Mouse (Mus musculus): ENCODE data around the gene Nup210l. TPM values are rescaled to one million over a fixed set of nuclear protein-coding genes. Genes with fewer than 3 reads are reported as not detected.

Gene Nup210l
- polyA plus RNA-seq (2014; fragmentation: Nextera tagmentation; extraction: Ambion mirVana): 0.67 and 0.88 TPM in 2 replicates

DNA sequence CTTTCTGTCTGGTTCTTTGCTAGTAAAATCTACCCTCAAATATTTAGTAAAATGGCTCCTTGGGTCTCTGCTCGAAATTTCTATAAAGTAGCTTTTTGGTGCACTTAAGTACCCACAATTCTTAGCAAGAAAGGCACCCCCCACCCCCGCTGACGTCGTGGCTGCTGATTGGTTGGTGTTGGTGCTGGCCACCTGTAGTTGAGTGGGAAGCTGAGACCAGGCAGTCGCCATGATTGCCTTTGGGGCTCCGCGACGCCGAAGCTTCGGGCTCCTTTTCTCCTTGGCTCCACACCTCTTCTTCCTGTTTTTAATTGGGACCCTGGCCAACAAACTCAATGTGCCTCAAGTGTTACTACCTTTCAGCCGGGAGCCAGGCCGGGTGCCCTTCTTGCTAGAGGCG is at the start of gene Nup210l:
Nup210l (plus strand) TSS at position 195 of the 400 bp plus-strand sequence.
- Histone ChIP-seq H3K4me2 (ENCODE audit: low read depth, low read length, severe bottlenecking) (no peak within 1 kb of the TSS), H3K4me3 (ENCODE audit: low read depth, low read length) (no peak within 1 kb of the TSS), H3K4me1 (replicated peaks; ENCODE audit: control insufficient read depth, insufficient read depth, low read length) (no peaks in the 10 kb centered on the region), H3K36me3 (ENCODE audit: control insufficient read depth, insufficient read depth, low read length) (no peaks in the 10 kb centered on the region; the same call in 1 of the 2 replicates), H3K9me3 (ENCODE audit: control insufficient read depth, low read length) (no peaks in the 10 kb centered on the region), H3K27me3 (ENCODE audit: control insufficient read depth, insufficient read depth, low read length) (no peaks in the 10 kb centered on the region), H3K27ac (ENCODE audit: low read depth, low read length) (no peak within 1 kb of the TSS), H3K9ac (ENCODE audit: low read length) (no peak within 1 kb of the TSS)
- ATAC-seq (replicated peaks; ENCODE audit: low FRiP score): no peak
- DNase-seq (ENCODE audit: low spot score): no peak
- WGBS: 88% methylated on average over 13 of the region's 13 CpGs

DNA sequence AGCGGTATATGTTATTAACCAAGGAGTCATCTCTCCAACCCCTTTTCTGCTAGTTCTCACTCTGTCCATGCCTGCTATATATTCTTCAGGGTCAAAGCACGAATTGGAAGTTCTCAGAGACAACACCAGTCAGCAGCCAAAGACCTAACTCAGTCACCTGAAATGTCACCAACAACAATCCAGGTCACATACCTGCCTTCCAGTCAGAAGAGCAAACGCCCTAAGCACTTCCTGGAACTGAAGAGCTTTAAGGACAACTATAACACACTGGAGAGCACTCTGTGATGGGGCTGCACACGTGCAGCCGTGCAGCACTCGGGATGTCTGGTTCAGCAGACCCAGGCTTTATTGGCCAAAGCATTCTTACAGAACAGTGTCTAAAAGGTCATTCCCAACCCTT is 42.4 kb upstream of the Nup210l start:
- H3K27me3 ChIP-seq (ENCODE audit: control insufficient read depth, insufficient read depth, low read length): no peaks in the 10 kb centered on the region
- H3K4me3 ChIP-seq (ENCODE audit: low read depth, low read length): no peak overlapping the region
- H3K9ac ChIP-seq (ENCODE audit: low read length): no peak overlapping the region
- ATAC-seq (replicated peaks; ENCODE audit: low FRiP score) (no peak), DNase-seq (ENCODE audit: low spot score) (no peak)
- peaks cover 2% of the 10 kb centered on the region; the same call in 1 of the 2 replicates for H3K36me3 ChIP-seq (ENCODE audit: control insufficient read depth, insufficient read depth, low read length)
- no peaks in the 10 kb centered on the region for H3K4me1 ChIP-seq (replicated peaks; ENCODE audit: control insufficient read depth, insufficient read depth, low read length)
- H3K9me3 ChIP-seq (ENCODE audit: control insufficient read depth, low read length): no peaks in the 10 kb centered on the region
- 94% methylated on average over 6 of the region's 6 CpGs for WGBS
- H3K27ac ChIP-seq (ENCODE audit: low read depth, low read length): no peak overlapping the region
- no peak overlapping the region for H3K4me2 ChIP-seq (ENCODE audit: low read depth, low read length, severe bottlenecking)

DNA sequence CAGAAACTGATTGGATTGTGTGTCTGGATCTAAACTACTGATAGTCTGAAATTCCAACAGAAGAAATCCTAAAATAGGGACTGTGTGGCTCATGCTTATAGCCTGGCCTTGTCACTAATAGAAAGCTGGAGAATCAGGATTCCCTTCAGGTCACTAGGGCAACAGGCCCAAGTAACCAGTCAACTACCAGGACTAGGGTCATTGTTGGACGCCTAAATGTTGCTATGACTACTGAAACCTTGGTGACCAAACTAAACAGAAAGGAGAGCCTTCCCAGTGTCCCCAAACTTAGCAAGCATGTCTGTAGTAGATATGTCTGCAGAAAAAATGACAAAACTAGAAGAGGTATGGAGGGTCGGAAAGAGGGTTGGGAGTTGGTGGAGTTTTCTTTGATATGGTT is 41.4 kb upstream of the Nup210l start:
- 68% methylated on average over 2 of the region's 2 CpGs for WGBS
- Histone ChIP-seq H3K36me3 (ENCODE audit: control insufficient read depth, insufficient read depth, low read length) (no peaks in the 10 kb centered on the region; the same call in 1 of the 2 replicates), H3K9me3 (ENCODE audit: control insufficient read depth, low read length) (no peaks in the 10 kb centered on the region), H3K27ac (ENCODE audit: low read depth, low read length) (no peak overlapping the region), H3K4me2 (ENCODE audit: low read depth, low read length, severe bottlenecking) (no peak overlapping the region), H3K4me1 (replicated peaks; ENCODE audit: control insufficient read depth, insufficient read depth, low read length) (no peaks in the 10 kb centered on the region), H3K27me3 (ENCODE audit: control insufficient read depth, insufficient read depth, low read length) (no peaks in the 10 kb centered on the region), H3K9ac (ENCODE audit: low read length) (no peak overlapping the region), H3K4me3 (ENCODE audit: low read depth, low read length) (no peak overlapping the region)
- no peak for DNase-seq (ENCODE audit: low spot score)
- no peak for ATAC-seq (replicated peaks; ENCODE audit: low FRiP score)

DNA sequence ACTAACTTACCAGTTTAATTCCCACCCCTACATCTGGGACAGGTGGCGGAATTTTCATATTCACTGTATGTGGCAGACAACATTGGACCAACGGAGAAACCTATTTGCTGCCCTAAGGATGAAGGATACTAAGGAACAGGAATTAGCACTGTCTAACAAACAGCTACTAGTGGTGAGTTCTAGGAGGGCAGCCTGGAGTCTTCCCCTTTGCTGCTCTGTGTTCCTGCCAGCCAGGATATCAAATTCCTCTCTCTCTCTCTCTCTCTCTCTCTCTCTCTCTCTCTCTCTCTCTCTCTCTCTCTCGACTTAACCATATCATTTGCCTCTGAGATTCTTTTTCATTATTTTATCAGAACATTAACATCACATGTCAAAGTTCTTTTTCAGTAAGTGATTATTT is 39.5 kb upstream of the Nup210l start:
- DNase-seq (ENCODE audit: low spot score) (no peak), ATAC-seq (replicated peaks; ENCODE audit: low FRiP score) (no peak)
- WGBS: 79% methylated on average over 3 of the region's 3 CpGs
- H3K27ac ChIP-seq (ENCODE audit: low read depth, low read length): no peak overlapping the region
- H3K4me3 ChIP-seq (ENCODE audit: low read depth, low read length): no peak overlapping the region
- no peaks in the 10 kb centered on the region; the same call in 1 of the 2 replicates for H3K36me3 ChIP-seq (ENCODE audit: control insufficient read depth, insufficient read depth, low read length)
- H3K4me2 ChIP-seq (ENCODE audit: low read depth, low read length, severe bottlenecking): no peak overlapping the region
- H3K27me3 ChIP-seq (ENCODE audit: control insufficient read depth, insufficient read depth, low read length): no peaks in the 10 kb centered on the region
- no peaks in the 10 kb centered on the region for H3K9me3 ChIP-seq (ENCODE audit: control insufficient read depth, low read length)
- no peak overlapping the region for H3K9ac ChIP-seq (ENCODE audit: low read length)
- H3K4me1 ChIP-seq (replicated peaks; ENCODE audit: control insufficient read depth, insufficient read depth, low read length): no peaks in the 10 kb centered on the region

DNA sequence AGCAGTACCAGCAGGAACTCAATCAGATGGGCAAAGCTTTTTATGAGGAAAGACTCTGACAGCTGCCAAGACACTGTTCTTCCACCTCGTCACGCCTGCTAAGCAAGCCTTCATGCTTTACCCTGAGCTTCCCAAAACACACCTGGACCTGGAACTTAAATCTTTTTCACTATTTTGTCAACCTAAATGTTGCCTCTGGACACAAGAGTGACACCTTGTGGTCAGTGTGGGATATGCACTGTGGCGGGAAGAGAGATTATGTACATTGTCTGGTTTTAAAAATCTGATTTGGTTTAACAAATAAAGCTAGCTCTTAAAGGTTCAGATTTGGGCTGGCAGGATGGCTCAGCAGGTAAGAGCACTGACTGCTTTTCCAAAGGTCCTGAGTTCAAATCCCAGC is 38.4 kb upstream of the Nup210l start:
- H3K4me3 ChIP-seq (ENCODE audit: low read depth, low read length): no peak overlapping the region
- no peak overlapping the region for H3K4me2 ChIP-seq (ENCODE audit: low read depth, low read length, severe bottlenecking)
- DNase-seq (ENCODE audit: low spot score) (peak; percentile 67), ATAC-seq (replicated peaks; ENCODE audit: low FRiP score) (no peak)
- no peaks in the 10 kb centered on the region for H3K27me3 ChIP-seq (ENCODE audit: control insufficient read depth, insufficient read depth, low read length)
- no peaks in the 10 kb centered on the region for H3K4me1 ChIP-seq (replicated peaks; ENCODE audit: control insufficient read depth, insufficient read depth, low read length)
- no peak overlapping the region for H3K9ac ChIP-seq (ENCODE audit: low read length)
- WGBS: 63% methylated on average over 3 of the region's 3 CpGs
- H3K27ac ChIP-seq (ENCODE audit: low read depth, low read length): no peak overlapping the region
- H3K9me3 ChIP-seq (ENCODE audit: control insufficient read depth, low read length): no peaks in the 10 kb centered on the region
- no peaks in the 10 kb centered on the region; the same call in 1 of the 2 replicates for H3K36me3 ChIP-seq (ENCODE audit: control insufficient read depth, insufficient read depth, low read length)

DNA sequence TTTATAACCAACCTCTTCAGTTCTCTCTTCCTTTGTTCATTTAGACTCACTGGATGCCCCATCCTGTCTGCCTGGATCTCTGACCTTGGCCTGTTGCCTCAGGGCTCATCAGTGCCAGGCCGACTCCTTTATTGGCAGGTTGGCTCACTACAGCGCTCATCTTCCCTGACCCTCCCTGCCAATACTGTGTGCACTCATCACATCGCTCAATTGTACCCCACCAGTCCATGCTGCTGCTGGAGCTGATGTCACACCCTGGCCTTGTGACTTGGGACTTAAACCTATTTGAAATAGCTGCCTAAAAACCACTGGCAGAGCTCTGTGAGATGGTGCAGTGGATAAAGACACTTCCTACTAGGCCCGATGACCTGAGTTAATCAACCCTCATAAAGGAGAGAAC is 36.1 kb upstream of the Nup210l start:
- 94% methylated on average over 4 of the region's 4 CpGs for WGBS
- H3K27me3 ChIP-seq (ENCODE audit: control insufficient read depth, insufficient read depth, low read length): no peaks in the 10 kb centered on the region
- no peaks in the 10 kb centered on the region for H3K9me3 ChIP-seq (ENCODE audit: control insufficient read depth, low read length)
- H3K36me3 ChIP-seq (ENCODE audit: control insufficient read depth, insufficient read depth, low read length): no peaks in the 10 kb centered on the region
- H3K4me2 ChIP-seq (ENCODE audit: low read depth, low read length, severe bottlenecking): no peak overlapping the region
- no peak overlapping the region for H3K4me3 ChIP-seq (ENCODE audit: low read depth, low read length)
- no peak overlapping the region for H3K27ac ChIP-seq (ENCODE audit: low read depth, low read length)
- ATAC-seq (replicated peaks; ENCODE audit: low FRiP score) (no peak), DNase-seq (ENCODE audit: low spot score) (no peak)
- H3K9ac ChIP-seq (ENCODE audit: low read length): no peak overlapping the region
- no peaks in the 10 kb centered on the region for H3K4me1 ChIP-seq (replicated peaks; ENCODE audit: control insufficient read depth, insufficient read depth, low read length)

DNA sequence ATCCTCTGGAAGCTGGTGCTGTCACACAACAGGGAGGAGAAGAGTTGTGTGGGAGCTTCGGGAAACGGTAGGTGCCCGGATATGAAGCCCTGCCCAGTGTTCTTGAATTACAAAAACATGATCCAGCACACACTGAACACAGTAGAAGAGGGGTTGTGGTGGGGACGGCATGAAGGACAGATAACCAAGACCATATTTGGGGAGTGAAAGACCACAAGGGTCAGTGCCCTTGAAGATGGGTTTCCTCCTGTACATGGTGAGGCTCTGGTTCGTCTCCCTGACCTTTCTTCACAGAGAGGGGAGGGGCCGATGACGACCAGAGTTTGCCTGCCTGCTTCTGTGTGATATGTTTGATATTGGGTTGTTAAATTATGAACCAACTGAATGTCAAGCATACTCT is 34.2 kb upstream of the Nup210l start:
- Histone ChIP-seq H3K4me3 (ENCODE audit: low read depth, low read length) (no peak overlapping the region), H3K9me3 (ENCODE audit: control insufficient read depth, low read length) (no peaks in the 10 kb centered on the region), H3K4me2 (ENCODE audit: low read depth, low read length, severe bottlenecking) (no peak overlapping the region), H3K9ac (ENCODE audit: low read length) (no peak overlapping the region), H3K27ac (ENCODE audit: low read depth, low read length) (no peak overlapping the region), H3K4me1 (replicated peaks; ENCODE audit: control insufficient read depth, insufficient read depth, low read length) (no peaks in the 10 kb centered on the region), H3K27me3 (ENCODE audit: control insufficient read depth, insufficient read depth, low read length) (no peaks in the 10 kb centered on the region), H3K36me3 (ENCODE audit: control insufficient read depth, insufficient read depth, low read length) (no peaks in the 10 kb centered on the region)
- ATAC-seq (replicated peaks; ENCODE audit: low FRiP score) (no peak), DNase-seq (ENCODE audit: low spot score) (no peak)
- WGBS: 88% methylated on average over 7 of the region's 7 CpGs

DNA sequence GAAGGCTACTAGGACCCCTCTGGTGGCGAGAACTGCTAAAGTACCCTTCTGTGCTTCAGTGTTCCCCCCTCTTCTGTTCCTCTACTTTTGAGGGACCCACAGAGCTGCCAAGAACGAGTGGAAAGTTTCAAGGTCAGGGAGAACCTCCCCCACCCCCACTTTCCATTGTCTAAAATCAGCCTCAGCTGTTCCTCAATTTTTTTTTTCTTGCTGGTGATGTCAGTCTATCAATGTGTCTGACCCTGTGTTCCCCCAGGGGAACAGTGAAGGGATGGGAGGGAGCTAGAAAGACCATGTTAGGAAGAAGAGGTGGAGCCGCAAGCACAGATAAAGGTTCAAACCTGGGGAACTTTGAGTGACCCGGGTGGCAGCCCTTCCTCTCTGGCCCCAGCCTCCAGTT is 31.6 kb upstream of the Nup210l start, which contains the start of gene Tpm3:
Tpm3 (plus strand) TSS at position 356 of the 400 bp plus-strand sequence.
- Histone ChIP-seq H3K9ac (ENCODE audit: low read length) (no peak within 1 kb of the TSS), H3K4me2 (ENCODE audit: low read depth, low read length, severe bottlenecking) (no peak within 1 kb of the TSS), H3K9me3 (ENCODE audit: control insufficient read depth, low read length) (no peaks in the 10 kb centered on the region), H3K4me1 (replicated peaks; ENCODE audit: control insufficient read depth, insufficient read depth, low read length) (peaks cover 4% of the 10 kb centered on the region), H3K27me3 (ENCODE audit: control insufficient read depth, insufficient read depth, low read length) (no peaks in the 10 kb centered on the region), H3K36me3 (ENCODE audit: control insufficient read depth, insufficient read depth, low read length) (no peaks in the 10 kb centered on the region), H3K27ac (ENCODE audit: low read depth, low read length) (no peak within 1 kb of the TSS), H3K4me3 (ENCODE audit: low read depth, low read length) (no peak within 1 kb of the TSS)
- 71% methylated on average over 4 of the region's 4 CpGs for WGBS
- ATAC-seq (replicated peaks; ENCODE audit: low FRiP score) (no peak), DNase-seq (ENCODE audit: low spot score) (no peak)

DNA sequence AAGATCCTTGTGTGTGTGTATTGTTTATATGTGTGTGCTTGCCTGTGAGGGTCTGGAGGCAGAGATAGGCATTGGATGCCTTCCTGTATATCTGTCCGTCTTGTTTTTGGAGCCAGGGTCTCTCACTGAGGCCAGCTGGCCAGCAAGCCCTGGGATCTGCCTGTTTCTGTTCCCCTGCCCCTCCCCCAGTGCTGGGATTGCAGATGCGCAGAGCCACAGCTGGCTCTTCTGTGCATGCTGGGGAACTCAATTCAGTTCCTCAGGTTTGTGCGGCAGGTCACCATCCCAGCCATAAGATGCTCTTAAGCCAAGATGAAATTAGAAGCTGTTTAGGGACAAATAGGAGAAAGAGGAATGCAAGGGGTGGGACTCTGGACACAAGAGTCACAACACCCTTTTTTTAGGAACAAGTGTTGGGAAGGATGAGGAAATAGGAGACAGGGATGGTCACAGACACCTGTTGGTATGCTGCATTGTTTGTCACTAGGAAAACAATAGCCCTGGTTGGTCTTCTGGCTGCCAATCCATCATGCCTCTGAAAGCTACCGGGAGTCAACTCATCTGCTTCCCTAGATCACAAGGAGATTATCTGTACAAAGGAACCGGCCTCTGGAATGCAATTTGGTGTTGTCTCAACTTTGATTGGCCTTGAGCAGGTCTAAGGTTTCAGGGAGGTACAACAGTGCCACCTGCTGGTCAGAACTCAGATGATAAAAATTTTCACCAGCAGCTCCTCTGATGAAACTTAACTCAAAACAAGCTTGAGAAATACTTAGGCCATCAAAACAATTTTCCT is 26.8 kb upstream of the Nup210l start:
- peak overlapping the region; percentile 37; the same call in 1 of the 2 replicates for H3K4me2 ChIP-seq (ENCODE audit: low read depth, low read length, severe bottlenecking)

More for the DNA sequence above, 26.8 kb upstream of the Nup210l start:
- H3K9me3 ChIP-seq (ENCODE audit: control insufficient read depth, low read length): no peaks in the 10 kb centered on the region
- ATAC-seq (replicated peaks; ENCODE audit: low FRiP score) (no peak), DNase-seq (ENCODE audit: low spot score) (peak; percentile 85)
- no peaks in the 10 kb centered on the region for H3K27me3 ChIP-seq (ENCODE audit: control insufficient read depth, insufficient read depth, low read length)
- 5% methylated on average over 5 of the region's 5 CpGs for WGBS
- peaks cover 12% of the 10 kb centered on the region for H3K4me1 ChIP-seq (replicated peaks; ENCODE audit: control insufficient read depth, insufficient read depth, low read length)
- H3K27ac ChIP-seq (ENCODE audit: low read depth, low read length): no peak overlapping the region
- no peaks in the 10 kb centered on the region for H3K36me3 ChIP-seq (ENCODE audit: control insufficient read depth, insufficient read depth, low read length)
- no peak overlapping the region for H3K9ac ChIP-seq (ENCODE audit: low read length)
- H3K4me3 ChIP-seq (ENCODE audit: low read depth, low read length): no peak overlapping the region
